Mouse (Mus musculus) layer of hippocampus, postnatal 25 days (tissue): ENCODE measurements at regions not wholly inside any gene's neighbourhood (a gene's known extent, or its start where the extent isn't known, plus 50 kb on each side); places are given as distances from the start of the nearest gene placed in this dataset.
A peak's percentile ranks its signal among the peaks of the same experiment; 100 is the strongest.

Source experiments
- DNase-seq, 2 experiments: peaks; one replicate each; pipeline ENCODE4 v3.0.0; 2022; ENCODE audit warnings: mixed read lengths in 2 of 2, low spot score in 1 of 2; ENCODE audit errors: extremely low spot score in 1 of 2

DNA sequence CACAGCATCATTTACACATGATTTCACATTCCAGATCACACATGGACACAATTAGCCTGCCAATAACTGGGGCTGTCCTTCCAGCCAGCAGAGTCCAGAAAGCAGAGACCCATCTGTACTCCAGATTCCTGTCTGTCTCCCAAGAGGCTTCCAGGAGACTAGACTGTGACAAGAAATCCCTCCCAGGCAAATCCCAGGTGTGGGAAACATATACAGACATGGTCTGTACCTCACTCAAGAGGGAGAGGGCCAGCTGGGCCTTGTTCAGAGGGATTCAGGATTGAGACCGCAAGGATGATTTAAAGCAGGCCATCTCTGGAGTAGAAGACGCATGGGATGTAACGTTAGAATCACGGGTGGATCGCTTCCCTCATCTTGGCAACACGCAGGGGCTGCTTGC lies 182.7 kb upstream of the Prr30 start:
- no peak for DNase-seq

DNA sequence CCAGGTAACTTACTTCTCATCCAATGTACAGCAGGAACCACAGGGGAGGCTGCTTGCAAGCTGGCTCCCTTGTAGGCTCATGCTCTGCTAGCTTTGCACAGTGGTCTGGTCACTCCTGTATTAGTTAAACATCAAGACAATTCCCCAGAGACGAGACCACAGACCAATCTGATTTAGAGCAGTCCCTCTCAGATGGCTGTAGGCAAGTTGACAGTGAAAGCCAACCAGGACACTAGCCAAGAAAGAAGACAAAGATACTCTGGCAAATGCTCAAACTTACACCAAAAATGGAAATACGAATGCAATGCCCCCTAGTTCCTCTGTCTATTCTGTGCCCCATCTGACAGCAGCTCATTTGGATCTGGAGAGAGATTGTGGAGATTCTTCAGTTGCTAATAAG lies 181.8 kb upstream of the Prr30 start:
- no peak for DNase-seq

DNA sequence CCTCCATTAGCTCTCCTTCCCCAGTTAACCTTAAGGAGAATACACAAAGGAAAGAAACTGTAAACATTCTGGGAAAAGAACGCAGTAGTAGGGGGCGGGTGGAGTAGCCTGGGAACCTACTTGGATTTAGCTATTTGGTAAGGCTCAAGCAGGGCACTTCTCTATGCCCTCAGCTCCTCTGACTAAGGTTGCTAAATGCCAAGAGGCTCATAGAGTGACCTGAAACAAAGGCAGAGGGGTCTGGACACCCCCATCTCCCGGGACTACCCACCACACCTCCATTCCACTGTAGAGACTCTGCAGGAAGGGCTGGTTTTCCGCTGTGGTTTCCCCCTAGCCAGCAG lies 179.5 kb upstream of the Prr30 start:
- DNase-seq = no peak

DNA sequence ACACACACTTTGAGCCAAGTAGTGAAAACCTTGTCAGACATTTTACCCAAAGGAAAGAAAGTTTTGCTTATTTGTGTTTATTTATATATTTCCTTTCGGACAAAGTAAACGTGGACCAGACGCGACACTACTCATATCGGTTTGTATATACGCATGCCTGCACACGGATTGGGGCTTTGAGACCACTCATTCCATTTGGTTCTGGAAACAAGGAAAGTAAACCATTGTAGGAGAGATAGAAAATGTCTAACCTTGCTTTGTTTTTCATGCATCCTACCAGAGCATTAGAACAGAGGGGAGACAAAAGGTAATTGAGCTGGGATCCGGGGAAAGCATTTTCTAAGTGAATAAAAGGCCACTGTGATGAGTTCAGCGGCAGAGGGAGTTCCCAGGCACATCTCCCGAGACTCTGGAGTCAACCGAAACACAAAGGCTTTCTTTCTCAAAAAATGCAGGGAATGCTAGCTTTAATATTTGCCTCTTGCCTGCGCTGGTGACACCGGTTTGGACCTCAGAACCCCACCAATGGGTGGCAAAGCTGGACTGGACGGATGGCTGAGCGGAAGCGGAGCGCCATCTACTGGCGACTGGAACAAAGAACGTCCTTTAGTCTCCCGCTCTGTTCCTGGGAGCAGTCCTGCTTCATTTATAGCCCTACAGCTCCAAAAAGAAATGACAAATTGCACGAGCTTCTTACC lies 179.0 kb upstream of the Prr30 start:
- peak; percentile 81 to 89 for DNase-seq

DNA sequence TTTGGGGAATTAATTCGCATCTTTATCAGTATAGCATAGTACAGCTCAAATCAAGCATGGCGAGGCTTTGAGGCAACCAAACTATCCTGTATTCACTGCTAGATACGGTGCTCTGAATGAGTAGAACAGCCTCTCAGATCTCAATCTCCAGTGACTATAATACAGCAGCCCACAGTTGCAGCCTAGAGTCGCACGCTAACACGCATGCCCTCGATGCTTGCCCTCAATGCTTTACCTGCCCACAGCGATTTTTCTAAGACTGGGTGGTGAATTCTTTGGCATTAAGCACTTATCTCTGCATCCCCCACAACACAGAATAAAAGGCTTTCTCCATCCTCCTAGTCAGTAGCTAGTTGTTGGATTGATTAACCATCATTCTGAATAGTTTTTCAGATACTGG lies 178.4 kb upstream of the Prr30 start:
- DNase-seq = no peak

DNA sequence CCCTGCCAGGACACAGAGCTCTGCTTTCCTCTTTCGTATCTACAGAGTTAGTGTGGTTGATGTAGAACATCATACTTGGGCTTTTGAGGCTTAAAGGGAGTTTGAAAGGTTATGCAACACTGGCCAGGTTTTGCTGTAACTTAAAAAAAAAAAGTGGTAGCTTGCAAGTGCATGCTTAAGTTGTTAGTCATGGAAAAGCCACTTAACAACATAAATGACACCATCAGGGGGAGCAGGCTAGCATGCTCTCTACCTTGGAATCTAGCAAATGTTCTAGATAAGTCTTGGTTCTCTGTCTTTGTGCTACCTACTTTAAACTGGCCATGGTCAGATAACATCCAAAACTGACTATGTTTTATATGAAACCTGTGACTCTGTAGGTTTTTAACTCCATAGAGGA lies 176.6 kb upstream of the Prr30 start:
- no peak for DNase-seq

DNA sequence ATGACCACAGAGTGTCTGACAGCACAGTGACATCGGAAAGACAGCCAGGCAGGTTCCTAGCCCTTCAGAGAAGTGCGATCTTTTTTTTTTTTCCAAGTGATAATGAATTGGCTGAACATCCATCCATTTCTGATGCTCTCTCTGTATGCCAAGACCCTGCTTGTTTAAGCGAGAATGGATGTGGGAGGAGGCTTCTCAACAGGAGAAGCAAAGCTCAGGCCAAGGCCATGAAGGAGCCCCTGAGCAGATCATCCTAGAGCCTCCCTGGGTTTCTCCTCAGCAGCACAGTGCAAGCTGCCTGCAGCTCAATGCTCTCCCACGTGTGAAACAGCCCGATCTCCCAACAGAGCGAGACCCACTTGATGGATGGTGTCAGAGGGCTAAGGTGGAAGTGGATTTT lies 175.7 kb upstream of the Prr30 start:
- DNase-seq = no peak

DNA sequence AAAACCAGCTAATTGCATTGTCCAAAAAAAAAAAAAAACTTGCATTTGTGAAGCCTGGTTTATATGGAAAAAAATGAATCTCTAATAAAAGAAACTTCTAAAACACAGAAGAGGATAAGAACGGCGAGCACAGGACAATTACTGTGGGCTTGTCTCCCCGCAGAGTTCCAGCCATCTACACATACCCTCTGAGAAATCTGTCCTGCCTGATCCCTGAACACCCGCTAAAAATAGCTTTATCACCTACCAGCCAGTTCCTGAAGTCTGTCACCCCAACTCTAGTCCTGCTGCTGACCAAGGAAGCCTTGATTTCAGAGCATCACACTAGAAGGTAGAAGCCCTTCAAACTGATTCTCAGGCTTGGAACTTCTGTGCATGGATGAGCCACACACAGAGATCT lies 173.7 kb upstream of the Prr30 start:
- no peak for DNase-seq

DNA sequence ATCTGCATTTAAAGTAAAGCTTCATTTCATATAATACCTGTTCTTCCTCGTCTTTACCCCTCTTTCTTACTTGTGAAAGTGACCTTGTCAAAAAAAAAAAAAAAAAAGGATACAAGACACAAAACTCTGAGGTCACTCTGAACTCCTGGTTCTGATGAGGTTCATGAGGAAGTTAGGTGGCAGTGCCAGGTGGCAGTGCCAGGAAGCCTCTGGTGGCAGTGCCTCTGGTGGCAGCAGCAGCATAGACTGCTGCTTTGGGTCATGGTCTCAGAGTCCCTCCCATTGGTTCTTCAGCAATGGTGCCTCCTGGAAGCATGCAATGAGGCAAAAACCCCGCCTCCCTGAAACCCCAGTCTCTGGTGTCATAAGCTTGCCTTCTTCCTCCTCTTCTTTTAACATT lies 159.7 kb upstream of the Prr30 start:
- DNase-seq = no peak

DNA sequence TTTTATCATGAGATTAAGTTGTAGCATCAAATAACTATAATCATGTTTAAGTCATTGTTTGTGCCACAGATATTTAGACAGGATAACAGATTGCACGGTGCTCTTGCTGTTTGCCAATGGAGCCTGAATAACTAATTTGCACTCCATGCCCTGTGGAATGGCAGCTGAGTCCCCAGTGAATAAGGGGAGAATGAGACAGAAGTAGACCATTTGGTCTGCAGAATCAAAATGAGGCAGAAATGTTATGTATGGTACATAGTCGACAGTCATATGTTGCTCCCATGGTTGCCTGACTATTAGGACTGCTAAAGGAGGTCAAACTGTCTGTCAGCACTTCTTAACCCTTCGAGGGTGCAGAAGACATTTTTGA lies 152.9 kb upstream of the Prr30 start:
- DNase-seq = no peak

DNA sequence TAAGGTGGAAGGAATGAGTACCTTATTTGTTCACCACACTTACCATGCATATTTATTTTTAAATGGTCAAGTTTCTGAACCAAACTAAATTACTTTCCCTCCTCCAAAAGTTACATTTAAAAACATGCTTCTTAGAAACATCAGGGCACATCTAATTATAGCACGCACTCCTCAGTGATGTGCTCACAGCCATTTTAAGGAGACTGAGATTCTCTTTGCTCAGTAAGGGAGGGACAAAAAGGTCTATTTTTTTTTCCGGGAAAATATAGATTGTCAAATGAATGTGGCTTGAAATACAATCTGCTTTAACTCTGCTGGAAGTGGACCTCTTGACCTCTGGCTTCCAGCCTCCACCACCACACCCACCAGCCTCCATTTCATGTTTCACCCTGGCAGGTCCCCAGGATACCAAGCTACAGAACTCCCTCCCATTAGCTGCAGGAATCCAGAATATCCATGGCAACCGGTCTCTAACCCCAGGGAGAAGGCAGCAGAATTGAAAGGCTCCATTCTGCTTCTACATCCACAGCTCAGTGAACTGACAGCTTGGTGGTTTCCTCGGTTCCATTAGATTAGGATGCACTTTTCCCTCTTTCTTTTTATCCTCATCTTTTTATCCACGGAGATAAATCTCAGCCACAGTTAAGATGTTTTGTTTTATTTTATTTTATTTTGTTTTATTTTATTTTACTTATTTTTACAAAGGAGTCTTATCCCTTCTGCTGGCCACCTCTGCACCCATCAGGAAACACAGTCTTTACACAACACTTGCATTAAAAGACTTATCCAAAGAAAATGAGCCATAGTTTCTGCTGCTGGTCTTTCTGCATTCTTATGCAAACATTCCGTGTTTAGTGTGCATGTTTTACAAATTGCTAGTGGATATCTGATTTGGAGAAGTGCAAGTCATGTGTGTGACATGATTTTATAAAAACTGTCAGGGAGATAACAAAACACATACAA lies 152.2 kb upstream of the Prr30 start:
- DNase-seq = peak; percentile 20 to 21

DNA sequence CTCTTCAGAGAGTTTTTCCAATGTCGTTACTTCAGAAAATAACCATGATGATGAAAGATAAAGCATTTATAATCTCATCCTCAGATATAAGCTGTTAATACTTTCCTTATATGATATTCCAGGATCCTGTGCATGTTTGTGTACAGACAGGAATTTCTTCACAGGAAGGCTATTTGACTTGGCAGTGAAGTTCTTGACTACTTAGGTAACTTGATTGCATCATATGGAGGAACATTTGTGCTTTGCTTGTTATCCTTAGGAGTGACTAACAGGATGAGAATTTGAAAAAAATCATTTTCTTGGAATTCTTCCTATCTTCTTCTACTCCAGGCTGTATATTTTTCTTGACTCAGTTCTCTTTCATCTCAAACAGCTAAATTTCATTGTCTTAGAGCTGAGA lies 140.2 kb upstream of the Prr30 start:
- DNase-seq = no peak

DNA sequence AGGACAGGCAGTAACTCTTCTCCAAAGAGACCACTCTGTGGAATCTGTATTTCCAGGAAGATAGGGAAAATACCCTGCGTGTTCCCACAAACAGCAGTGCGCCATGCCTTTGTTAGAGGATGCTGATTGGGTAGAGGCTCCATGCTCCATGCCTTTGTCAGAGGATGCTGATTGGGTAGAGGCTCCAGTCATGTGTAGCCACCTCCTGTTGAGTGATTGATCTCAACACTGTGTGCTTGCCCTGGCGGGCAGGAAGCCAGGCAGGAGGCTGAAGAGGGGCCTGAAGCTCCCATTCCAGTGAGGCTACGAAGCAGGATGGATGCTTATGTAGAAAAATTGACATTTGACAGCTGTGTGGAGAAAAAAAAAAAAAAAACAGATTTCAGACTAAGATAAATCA lies 131.9 kb upstream of the Prr30 start:
- no peak for DNase-seq

DNA sequence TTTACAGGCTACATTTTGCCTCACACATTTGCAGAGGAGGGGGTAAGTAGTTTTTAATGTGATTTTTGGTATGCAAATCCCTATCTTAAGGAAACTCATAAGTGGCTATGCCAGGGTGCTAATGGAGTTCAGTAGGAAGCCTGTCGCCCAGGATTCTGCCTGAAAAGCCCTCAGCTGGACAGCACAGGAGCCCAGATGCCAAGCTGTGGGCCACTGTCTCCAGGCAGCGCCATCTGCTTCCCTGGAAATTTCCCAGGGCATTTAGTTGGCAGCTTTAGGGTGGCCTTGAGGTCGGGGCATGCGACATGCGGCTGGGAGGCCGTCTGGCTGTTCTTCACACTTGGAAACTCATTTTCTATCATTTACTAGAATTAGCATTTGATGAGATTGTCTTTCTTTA lies 127.3 kb upstream of the Prr30 start:
- DNase-seq = peak in 1 of 2 experiments; percentile 4

DNA sequence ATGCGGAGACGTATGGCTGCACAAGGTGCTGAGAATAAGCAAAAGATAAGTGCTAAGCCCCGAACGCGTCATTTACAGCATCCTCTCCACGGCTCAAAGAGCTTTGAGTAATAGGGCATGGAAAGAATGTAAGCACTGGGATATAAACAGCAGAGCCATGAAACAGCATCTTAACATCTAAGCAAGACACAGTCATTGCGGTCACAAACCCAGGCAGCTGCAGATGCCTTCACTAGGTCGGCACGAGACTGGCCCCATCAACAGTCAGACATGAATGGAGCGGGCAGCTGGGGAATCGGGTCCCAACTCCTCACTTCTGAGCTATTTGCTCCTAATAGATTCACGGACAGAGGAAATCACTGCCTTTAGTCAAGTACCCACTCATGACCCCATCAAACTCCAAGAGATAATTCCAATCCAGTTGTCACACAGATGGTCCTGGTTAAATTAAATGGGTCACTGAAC lies 126.4 kb upstream of the Prr30 start:
- DNase-seq = no peak

DNA sequence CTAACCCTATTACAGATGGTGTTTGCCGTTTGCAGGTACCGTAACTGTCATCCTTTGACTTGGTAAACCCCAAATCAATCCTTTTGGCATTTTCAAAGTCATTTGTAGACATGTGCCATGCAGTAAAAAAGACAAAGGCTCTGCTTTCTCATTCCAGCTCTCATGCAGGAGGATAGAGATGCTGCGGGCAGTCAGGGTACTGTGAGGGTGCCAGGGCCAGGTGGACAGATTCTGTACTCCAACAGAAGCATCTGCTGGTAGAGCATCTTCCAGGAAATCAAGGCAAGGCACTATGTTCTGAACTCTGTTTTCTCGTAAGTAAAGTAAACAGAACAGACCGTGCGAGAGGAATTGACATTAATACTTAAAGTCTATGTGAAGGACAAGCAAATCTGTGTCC lies 123.2 kb upstream of the Prr30 start:
- no peak for DNase-seq

DNA sequence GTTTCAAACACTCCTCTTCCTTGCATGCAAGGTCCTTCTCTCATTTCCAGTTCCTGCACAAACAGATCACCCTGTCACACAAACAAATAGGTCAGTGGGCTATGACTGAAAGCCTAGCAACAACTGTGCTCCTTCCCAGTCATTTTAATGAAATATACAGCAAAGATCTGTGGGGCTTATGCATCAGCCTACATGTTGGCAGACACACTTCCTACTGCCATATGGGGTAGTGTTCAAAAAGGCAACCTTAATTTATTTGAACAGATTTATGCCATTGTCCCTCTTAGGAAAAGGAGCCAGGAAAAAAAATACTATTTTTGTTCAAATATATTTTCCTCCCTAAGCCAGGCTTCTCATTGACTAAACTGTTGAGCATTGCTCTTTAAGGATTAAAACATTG lies 107.8 kb upstream of the Prr30 start:
- no peak for DNase-seq

DNA sequence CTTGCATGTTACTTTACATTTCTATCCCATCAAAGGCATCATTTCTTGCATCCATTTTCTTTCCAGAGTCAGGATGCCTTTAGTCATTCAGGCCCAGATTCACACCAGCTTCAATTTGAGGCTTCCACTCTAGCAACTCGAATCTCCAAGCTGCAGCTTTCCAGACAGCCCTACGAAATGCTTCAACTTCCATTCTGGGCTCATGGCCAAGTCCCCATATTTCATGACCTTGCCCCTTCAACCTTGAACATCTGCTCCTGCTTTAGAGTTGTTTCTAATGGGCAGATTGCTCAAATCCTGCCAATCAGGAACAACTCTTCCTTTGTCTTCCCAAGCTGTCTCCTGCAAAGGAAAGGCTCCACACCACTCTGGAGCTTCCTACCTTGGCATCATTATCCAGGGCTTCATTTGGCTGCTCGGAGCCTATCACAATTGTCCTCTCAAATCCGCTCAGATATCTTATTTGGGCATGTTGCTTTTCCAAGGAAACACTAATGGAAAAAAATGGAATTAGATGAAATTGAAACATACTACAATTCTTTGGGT lies 104.4 kb upstream of the Prr30 start:
- DNase-seq = no peak

DNA sequence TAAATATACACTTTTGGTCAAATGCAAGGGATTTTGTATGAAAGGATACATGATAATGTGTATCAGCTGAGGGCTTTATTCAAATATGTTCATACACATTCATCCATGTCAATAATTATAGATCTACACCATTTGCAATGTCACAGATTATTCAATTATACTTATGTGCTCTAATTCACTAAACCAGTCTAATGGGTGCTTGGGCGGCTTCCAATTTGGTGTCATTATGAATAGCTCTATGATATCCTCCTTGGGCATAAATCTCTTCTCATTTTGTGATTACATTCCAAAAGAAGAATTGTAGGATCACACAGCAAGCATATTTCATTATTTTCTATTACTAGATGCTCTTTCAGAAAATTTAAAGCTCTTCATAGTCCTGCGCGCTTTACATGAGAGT lies 97.7 kb upstream of the Prr30 start:
- DNase-seq = no peak

DNA sequence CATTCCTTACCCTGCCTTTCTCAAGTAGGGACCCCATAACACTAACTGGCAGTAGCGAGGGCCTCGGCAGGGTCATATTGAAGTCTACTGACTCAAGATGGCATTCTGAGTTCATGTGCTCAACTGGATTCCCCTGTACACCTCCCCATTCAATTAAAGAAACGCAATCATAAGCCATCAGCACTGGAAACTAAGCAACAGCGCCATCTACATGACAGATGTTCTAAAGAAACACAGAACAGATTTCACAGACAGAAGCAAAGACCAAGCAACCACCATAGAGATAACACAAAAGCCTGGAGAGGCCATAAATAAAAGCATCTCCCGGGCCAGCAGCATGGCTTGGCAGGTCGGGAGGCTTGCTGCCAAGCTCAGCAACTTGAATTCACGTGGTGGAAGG lies 94.6 kb upstream of the Prr30 start:
- DNase-seq = peak; percentile 13 to 37

DNA sequence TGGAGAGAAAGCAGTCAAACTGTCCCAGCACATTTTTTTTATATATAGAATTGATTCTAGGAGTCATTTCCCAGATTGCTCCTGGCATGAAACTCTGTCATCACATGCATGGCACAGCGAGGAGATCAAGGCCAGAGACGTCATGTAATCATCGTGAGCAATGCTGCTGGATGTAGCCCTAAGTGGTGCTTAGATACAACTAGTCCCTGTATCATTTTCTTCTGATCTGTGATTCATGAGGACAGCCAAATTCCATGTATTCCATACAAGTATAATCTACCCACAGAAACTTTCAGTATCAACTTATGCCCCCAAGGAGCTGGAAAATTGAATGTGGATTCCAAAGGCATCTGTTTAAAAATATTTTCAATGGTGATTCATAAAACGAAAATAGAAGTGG lies 87.6 kb upstream of the Prr30 start:
- DNase-seq = no peak
